Mouse (Mus musculus) heart, embryonic 13.5 days (tissue): ENCODE measurements around the gene Tagap. TPM values are rescaled to one million over a fixed set of nuclear protein-coding genes. Genes with fewer than 3 reads are reported as not detected.

Experiments
- polyA plus RNA-seq: library from polyadenylated mRNA; unstranded; fragments of >200 nt; fragmentation: Nextera tagmentation; extraction: Ambion mirVana; gene quantifications from 2 replicates; pipeline ENCODE4 v1.2.1, GENCODE M21; 2015

The Tagap gene
- polyA plus RNA-seq, 1 experiment from 2014 or later, result 0.37 TPM

Other genes starting within 250 kb of the Tagap start
- gene Fndc1, start 98.7 kb upstream of the Tagap start, polyA plus RNA-seq, result 8.8 and 10.8 TPM in 2 replicates
- gene Rsph3a, start 19.6 kb downstream of the Tagap start, polyA plus RNA-seq, result 54.6 and 57.1 TPM in 2 replicates
- not detected in 2 replicates for gene Gm49673, start 221.8 kb downstream of the Tagap start, polyA plus RNA-seq
- 35.4 and 37.6 TPM in 2 replicates for gene Rnaset2a, start 222.1 kb downstream of the Tagap start, polyA plus RNA-seq
- gene Fgfr1op, start 239.5 kb downstream of the Tagap start, polyA plus RNA-seq, result 18.9 and 19.7 TPM in 2 replicates